Mouse (Mus musculus) bone marrow macrophage, adult 2 months (primary cell): ENCODE results near the gene Itpr1.
"Not testable (repeated sequence)": the region's sequence is repeated elsewhere in the genome, so short reads cannot be mapped to it uniquely, and the experiment has no call there.

ENCODE experiments used
- CTCF ChIP-seq: IDR thresholded peaks from 2 replicates; pipeline ENCODE4 v1.5.1; 2012; ENCODE audit warnings: low read depth, mild to moderate bottlenecking, low read length, moderate library complexity
- POLR2A ChIP-seq: IDR thresholded peaks from 2 replicates; pipeline ENCODE4 v1.6.1; 2012; ENCODE audit warnings: mild to moderate bottlenecking, low read depth, low read length, borderline replicate concordance

GRCm38 (mm10) chr6:108559226-108559625 lies 346.3 kb downstream of the Itpr1 start:
- not testable (repeated sequence) for TF ChIP-seq CTCF, POLR2A
